Mouse (Mus musculus): ENCODE measurements around the gene Tmem131. TPM values are rescaled to one million over a fixed set of nuclear protein-coding genes. Genes with fewer than 3 reads are reported as not detected.

The Tmem131 gene
- total and polyA plus RNA-seq, 3 experiments = 9.7 to 39.9 (median 11.5) TPM

DNA sequence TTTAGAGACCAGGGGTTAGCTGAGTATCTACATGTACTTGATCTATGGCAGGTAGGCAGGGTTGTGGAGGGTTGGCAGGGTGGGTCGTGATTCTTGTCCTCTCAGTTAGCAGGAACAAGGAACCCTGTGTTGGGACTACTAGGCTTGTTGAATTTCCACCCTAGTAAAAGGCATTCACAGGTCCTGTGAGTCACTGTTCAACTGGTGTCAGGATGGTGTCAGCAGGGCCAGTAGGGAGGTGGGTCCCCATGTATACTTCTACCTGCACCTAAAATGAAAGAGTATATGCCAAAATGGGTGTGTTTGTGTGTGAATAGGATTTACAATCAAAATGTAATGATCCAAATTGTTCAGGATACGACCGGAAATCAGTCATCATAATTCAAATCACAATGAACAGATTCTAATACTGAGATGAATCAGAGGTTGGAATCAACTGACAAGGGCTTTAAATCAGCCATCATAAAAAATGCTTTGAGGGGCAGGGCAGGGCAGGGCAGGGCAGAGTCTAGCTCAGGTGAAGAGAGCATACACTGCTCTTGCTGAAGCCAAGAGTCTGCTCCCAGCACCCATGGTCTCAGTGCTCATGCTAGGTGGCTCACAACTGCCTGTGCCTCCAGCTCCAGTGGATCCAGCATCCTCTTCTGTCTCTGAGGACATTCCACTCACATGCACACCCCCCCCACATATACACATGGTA is 27.6 kb upstream of the Tmem131 start:
- H3K79me2 ChIP-seq (replicated peaks; ENCODE audit: control insufficient read depth, extremely low read depth, insufficient read depth, poor library complexity, severe bottlenecking) = no peaks in the 10 kb centered on the region
- no peak overlapping the region for H3K4me3 ChIP-seq (replicated peaks in 1 of 3; ENCODE audit: low read depth in 2 of 3, low read length in 2 of 3, poor library complexity in 1 of 3)
- in situ Hi-C loops (cut with MboI; ENCODE audit: low pct_ligation_motif_present, low pct_unique_long_range_greater_than_20kb, low sequenced_read_pairs) (no loop called here), dilution Hi-C loops (cut with MboI; ENCODE audit: extremely low pct_ligation_motif_present, extremely low pct_unique_long_range_greater_than_20kb, low sequenced_read_pairs) (no loop called here)
- H3K9ac ChIP-seq (ENCODE audit: insufficient read depth, low read depth) = no peak overlapping the region
- no peak overlapping the region for H3K4me2 ChIP-seq (ENCODE audit: insufficient read depth, low read depth, poor library complexity, severe bottlenecking)
- TF ChIP-seq ZC3H11A (IDR thresholded peaks at IDR 0.05; ENCODE audit: low read depth, low read length) = no peak
- no peak for TF ChIP-seq MAX (IDR thresholded peaks at IDR 0.05; ENCODE audit: low read length)
- no peak for TF ChIP-seq MYC (IDR thresholded peaks at IDR 0.05; ENCODE audit: low read depth, low read length)
- TF ChIP-seq NRF1 (IDR thresholded peaks at IDR 0.05; ENCODE audit: low read depth, low read length) = no peak
- no peak for TF ChIP-seq POLR2AphosphoS2 (IDR thresholded peaks at IDR 0.05; ENCODE audit: low read depth, low read length)
- no peak for DNase-seq (ENCODE audit: extremely low read depth)
- H3K4me1 ChIP-seq (ENCODE audit: control insufficient read depth in 1 of 2, insufficient read depth in 2 of 2) = no peaks in the 10 kb centered on the region
- peaks cover 6% of the 10 kb centered on the region for H3K9me3 ChIP-seq (replicated peaks; ENCODE audit: low read length)
- H3K27me3 ChIP-seq (replicated peaks) = no peaks in the 10 kb centered on the region
- H3K36me3 ChIP-seq (replicated peaks in 1 of 2; ENCODE audit: control insufficient read depth in 1 of 2, insufficient read depth in 1 of 2, low read length in 1 of 2) = no peaks in the 10 kb centered on the region
- no peak overlapping the region for H3K27ac ChIP-seq (ENCODE audit: insufficient read depth, low read depth)

DNA sequence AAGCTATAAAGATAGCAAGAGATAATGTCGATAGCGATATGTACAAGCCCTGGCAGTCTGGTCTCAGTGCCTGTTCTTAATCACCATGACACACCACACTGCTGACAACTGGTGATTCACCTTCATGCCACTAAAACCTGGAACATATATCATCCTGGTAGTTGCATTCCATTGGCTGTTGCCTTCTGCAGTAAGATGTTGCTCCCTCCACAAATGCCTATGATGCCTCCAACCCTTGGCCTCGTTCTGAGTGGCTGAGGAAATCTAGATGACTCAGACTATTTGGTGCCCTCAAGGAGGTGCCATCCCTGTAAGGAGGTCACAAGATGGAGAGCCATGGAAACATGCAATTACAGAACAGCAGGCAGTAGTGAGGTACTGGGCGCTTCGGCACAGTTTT is 22.4 kb upstream of the Tmem131 start:
- Histone ChIP-seq H3K79me2 (replicated peaks; ENCODE audit: control insufficient read depth, extremely low read depth, insufficient read depth, poor library complexity, severe bottlenecking) (no peaks in the 10 kb centered on the region), H3K4me2 (ENCODE audit: insufficient read depth, low read depth, poor library complexity, severe bottlenecking) (no peak overlapping the region), H3K27me3 (replicated peaks) (no peaks in the 10 kb centered on the region), H3K4me3 (replicated peaks in 1 of 3; ENCODE audit: low read depth in 2 of 3, low read length in 2 of 3, poor library complexity in 1 of 3) (no peak overlapping the region), H3K4me1 (ENCODE audit: control insufficient read depth in 1 of 2, insufficient read depth in 2 of 2) (peaks cover 17 to 18% of the 10 kb centered on the region in 2 experiments), H3K27ac (ENCODE audit: insufficient read depth, low read depth) (no peak overlapping the region), H3K9ac (ENCODE audit: insufficient read depth, low read depth) (no peak overlapping the region), H3K36me3 (replicated peaks in 1 of 2; ENCODE audit: control insufficient read depth in 1 of 2, insufficient read depth in 1 of 2, low read length in 1 of 2) (no peaks in the 10 kb centered on the region), H3K9me3 (replicated peaks; ENCODE audit: low read length) (no peaks in the 10 kb centered on the region)
- TF ChIP-seq TCF12 (IDR thresholded peaks at IDR 0.05; ENCODE audit: low read depth, low read length) (no peak), E2F4 (IDR thresholded peaks at IDR 0.05; ENCODE audit: insufficient replicate concordance, low read depth, low read length) (no peak), CHD2 (IDR thresholded peaks at IDR 0.05; ENCODE audit: low read length) (no peak), ELF1 (IDR thresholded peaks at IDR 0.05; ENCODE audit: low read depth, low read length) (no peak)
- DNase-seq (ENCODE audit: extremely low read depth) = no peak
- in situ Hi-C loops (cut with MboI; ENCODE audit: low pct_ligation_motif_present, low pct_unique_long_range_greater_than_20kb, low sequenced_read_pairs) = no loop called here
- dilution Hi-C loops (cut with MboI; ENCODE audit: extremely low pct_ligation_motif_present, extremely low pct_unique_long_range_greater_than_20kb, low sequenced_read_pairs) = no loop called here

DNA sequence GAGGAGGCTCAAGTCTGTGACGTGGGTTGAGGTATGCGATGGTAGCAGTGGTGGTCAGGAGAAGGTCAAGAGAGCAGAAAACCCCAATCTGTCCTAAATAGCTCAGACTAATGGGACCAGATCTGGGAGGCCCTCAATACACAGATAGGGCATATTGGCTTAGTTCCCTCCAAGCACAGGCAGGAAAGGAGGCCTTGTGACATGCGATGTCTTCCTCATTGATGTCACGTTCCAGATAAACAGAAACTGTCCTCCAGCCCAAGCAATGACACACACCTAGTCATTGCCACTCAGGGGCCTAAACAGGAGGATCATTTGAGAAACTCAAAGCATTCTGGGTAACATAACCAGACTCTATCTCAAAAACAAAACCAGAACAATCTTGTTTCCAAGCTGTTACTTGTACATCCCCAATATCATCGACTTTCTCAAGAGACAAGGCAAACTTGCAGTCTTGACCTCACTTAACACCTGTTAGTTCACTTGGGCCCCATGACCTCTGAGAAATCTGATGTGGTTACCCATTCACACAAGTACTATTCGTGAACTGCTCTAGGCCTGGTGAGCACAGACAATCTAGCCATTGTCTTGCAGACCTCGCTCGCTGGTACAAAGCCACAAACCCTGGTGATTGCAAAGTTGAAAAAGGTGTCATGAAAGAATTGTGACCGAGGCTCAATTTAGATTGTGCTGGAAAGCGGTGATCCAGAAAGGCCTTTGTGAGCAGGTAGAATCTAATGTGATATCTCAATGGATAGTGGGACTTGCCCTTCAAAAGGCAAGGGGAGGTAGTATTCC is 19.1 kb upstream of the Tmem131 start:
- no peak overlapping the region for H3K9ac ChIP-seq (ENCODE audit: insufficient read depth, low read depth)
- in situ Hi-C loops (cut with MboI; ENCODE audit: low pct_ligation_motif_present, low pct_unique_long_range_greater_than_20kb, low sequenced_read_pairs) = no loop called here
- H3K27ac ChIP-seq (ENCODE audit: insufficient read depth, low read depth) = no peak overlapping the region

More for the DNA sequence above, 19.1 kb upstream of the Tmem131 start:
- Histone ChIP-seq H3K36me3 (replicated peaks in 1 of 2; ENCODE audit: control insufficient read depth in 1 of 2, insufficient read depth in 1 of 2, low read length in 1 of 2) (no peaks in the 10 kb centered on the region), H3K4me1 (ENCODE audit: control insufficient read depth in 1 of 2, insufficient read depth in 2 of 2) (peaks cover 23 to 25% of the 10 kb centered on the region in 2 experiments), H3K9me3 (replicated peaks; ENCODE audit: low read length) (no peaks in the 10 kb centered on the region), H3K27me3 (replicated peaks) (no peaks in the 10 kb centered on the region), H3K79me2 (replicated peaks; ENCODE audit: control insufficient read depth, extremely low read depth, insufficient read depth, poor library complexity, severe bottlenecking) (no peaks in the 10 kb centered on the region), H3K4me3 (replicated peaks in 1 of 3; ENCODE audit: low read depth in 2 of 3, low read length in 2 of 3, poor library complexity in 1 of 3) (no peak overlapping the region), H3K4me2 (ENCODE audit: insufficient read depth, low read depth, poor library complexity, severe bottlenecking) (peak overlapping the region; percentile 2)
- DNase-seq (ENCODE audit: extremely low read depth) = no peak
- TF ChIP-seq BHLHE40 (IDR thresholded peaks at IDR 0.05; ENCODE audit: low read depth, low read length) = peak; percentile 54
- 0 out of 2 replicates have a peak, but pooled peaks have one; percentile 18 for TF ChIP-seq MYC (IDR thresholded peaks at IDR 0.05; ENCODE audit: low read depth, low read length)
- TF ChIP-seq SMC3 (IDR thresholded peaks at IDR 0.05; ENCODE audit: low read depth, low read length) = no peak
- TF ChIP-seq NELFE (IDR thresholded peaks at IDR 0.05; ENCODE audit: low read depth, low read length) = no peak
- dilution Hi-C loops (cut with MboI; ENCODE audit: extremely low pct_ligation_motif_present, extremely low pct_unique_long_range_greater_than_20kb, low sequenced_read_pairs) = no loop called here

Data from CH12.LX (cell line).